Mouse (Mus musculus) liver, postnatal 0 days (tissue): ENCODE measurements around the gene Smyd3. TPM values are rescaled to one million over a fixed set of nuclear protein-coding genes. Genes with fewer than 3 reads are reported as not detected.

Experiments
- ATAC-seq: fragments of 200-750 bp; cut with Nextera tagmentation; 2 replicates; pipeline ENCODE4 v1.8.0; 2017; ENCODE audit warnings: mild to moderate bottlenecking, moderate library complexity
- DNase-seq: peaks from one replicate; pipeline ENCODE4 v3.0.0-alpha.2; 2016
- H3K27ac ChIP-seq: fragments of 300-500 bp; sonication (generic); 2 replicates; pipeline ENCODE4 v1.5.1; 2014; ENCODE audit warnings: antibody characterized with exemption, moderate library complexity, mild to moderate bottlenecking, low read depth
- H3K27me3 ChIP-seq: fragments of 300-500 bp; sonication (generic); 2 replicates; pipeline ENCODE4 v1.6.1; 2014; ENCODE audit warnings: low read length, control low read depth, mixed read lengths; ENCODE audit not compliant: insufficient read depth
- H3K36me3 ChIP-seq: fragments of 300-500 bp; sonication (generic); replicated peaks from 2 replicates; pipeline ENCODE4 v1.6.1; 2014; ENCODE audit warnings: mild to moderate bottlenecking, control low read depth, low read length, moderate library complexity, mixed read lengths; ENCODE audit not compliant: insufficient read depth
- H3K4me1 ChIP-seq: fragments of 300-500 bp; sonication (generic); 2 replicates; pipeline ENCODE4 v1.6.1; 2014; ENCODE audit warnings: antibody characterized with exemption, mild to moderate bottlenecking, control low read depth; ENCODE audit not compliant: insufficient read depth
- H3K4me2 ChIP-seq: fragments of 300-500 bp; sonication (generic); 2 replicates; pipeline ENCODE4 v1.6.1; 2014; ENCODE audit warnings: low read depth, mild to moderate bottlenecking, low read length, moderate library complexity, mixed read lengths
- H3K4me3 ChIP-seq: fragments of 300-500 bp; sonication (generic); 2 replicates; pipeline ENCODE4 v1.5.1; 2014; ENCODE audit warnings: low read depth, low read length
- H3K9ac ChIP-seq: fragments of 300-500 bp; sonication (generic); replicated peaks from 2 replicates; pipeline ENCODE4 v1.6.1; 2014; ENCODE audit warnings: mild to moderate bottlenecking, moderate library complexity
- H3K9me3 ChIP-seq: fragments of 300-500 bp; sonication (generic); 2 replicates; pipeline ENCODE4 v1.6.1; 2016; ENCODE audit warnings: mild to moderate bottlenecking, control low read depth, low read length, mixed read lengths
- CTCF ChIP-seq: sonication (generic); IDR thresholded peaks from 2 replicates; pipeline ENCODE4 v1.5.1; 2016; ENCODE audit warnings: antibody characterized with exemption, low read depth
- EP300 ChIP-seq: IDR thresholded peaks from 2 replicates; pipeline ENCODE4 v1.6.1; 2016; ENCODE audit warnings: antibody characterized with exemption, low read depth, mild to moderate bottlenecking
- WGBS: fragments of 180-500 bp; shearing (Covaris S2); extraction: QIAGEN DNeasy Blood & Tissue Kit; methylation state at CpG from one replicate; pipeline ENCODE4 v1.1.7; 2014; ENCODE audit not compliant: insufficient replicate concordance; 5-methylcytosine and 5-hydroxymethylcytosine counted together
- polyA plus RNA-seq: library from polyadenylated mRNA; unstranded; fragments of >200 nt; fragmentation: Nextera tagmentation; extraction: Ambion mirVana; gene quantifications from 2 replicates; pipeline ENCODE4 v1.2.1, GENCODE M21; 2015

Gene Smyd3
- polyA plus RNA-seq, 1 experiment from 2014 or later = 5.1 TPM

DNA sequence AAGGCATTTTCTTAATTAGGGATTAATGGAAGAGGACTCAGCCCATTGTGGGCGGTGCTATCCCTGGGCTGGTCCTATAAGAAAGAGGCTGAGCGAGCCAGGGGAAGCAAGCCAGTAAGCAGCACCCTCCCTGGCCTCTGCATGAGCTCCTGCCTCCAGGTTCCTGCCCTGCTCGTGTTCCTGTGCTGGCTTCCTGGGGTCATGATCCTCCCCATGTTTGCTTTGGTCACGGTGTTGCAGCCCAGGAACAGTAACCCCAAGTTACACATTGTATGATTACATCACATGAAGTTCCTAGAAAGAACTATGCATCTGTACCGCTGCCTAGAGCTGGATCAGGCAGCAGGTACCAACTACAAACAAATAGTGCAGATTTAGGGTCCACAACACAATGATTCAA lies 536.2 kb downstream of the Smyd3 start:
- WGBS = 57% methylated on average over 5 of the region's 5 CpGs
- Histone ChIP-seq H3K27me3 (no peaks in the 10 kb centered on the region), H3K9ac (no peak overlapping the region), H3K27ac (no peak overlapping the region), H3K4me2 (no peak overlapping the region), H3K4me3 (no peak overlapping the region), H3K4me1 (0 out of 2 replicates have a peak, but pooled peaks cover 3% of the 10 kb centered on the region), H3K9me3 (no peaks in the 10 kb centered on the region), H3K36me3 (no peaks in the 10 kb centered on the region)
- TF ChIP-seq CTCF (no peak), EP300 (no peak)
- ATAC-seq (peak; percentile 58), DNase-seq (no peak)

DNA sequence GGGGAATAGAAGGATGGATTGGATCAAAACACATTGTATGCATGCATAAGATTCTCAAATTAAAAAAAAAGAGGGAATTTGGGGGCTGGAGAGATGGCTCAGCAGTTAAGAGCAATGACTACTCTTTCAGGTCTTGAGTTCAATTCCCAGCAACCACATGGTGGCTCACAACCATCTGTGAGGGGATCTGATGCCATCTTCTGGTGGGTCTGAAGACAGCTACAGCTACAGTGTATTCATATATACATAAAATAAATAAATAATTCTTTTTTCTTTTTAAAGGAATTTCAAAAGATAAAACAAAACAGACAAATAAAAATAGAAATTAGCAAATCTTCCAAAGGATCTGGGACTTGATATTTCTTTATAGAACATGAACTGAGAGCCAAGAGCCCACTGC lies 537.7 kb downstream of the Smyd3 start:
- no peak for ATAC-seq

DNA sequence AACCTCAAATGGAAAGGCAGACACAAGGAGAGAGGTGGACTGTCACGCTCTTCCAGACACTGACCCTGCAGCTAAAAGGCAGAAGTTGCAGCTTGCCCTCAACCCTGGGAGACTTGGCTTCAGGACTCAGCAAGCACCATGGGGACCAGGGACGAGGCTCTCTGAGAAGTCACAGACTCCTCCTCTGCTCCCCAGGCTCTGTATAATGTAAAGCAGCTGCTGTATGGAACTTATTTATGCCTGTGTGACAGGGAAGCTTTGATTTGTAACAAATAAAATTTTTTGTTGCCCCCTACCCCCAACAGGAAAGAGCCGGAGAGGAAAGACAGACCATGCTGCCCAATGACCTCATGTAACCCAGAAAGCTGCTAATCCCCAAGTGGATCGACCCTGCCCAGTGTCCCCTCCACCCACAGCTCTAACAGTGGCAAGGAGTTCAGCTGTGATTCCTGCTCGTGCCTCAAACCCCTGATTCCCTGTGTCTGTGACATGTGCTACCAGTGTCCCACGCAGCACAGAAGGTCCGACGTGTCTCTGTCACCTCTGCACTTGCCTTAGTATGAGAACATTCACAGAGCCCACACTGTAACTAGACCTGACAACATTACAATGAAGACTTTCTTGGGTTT lies 539.1 kb downstream of the Smyd3 start:
- H3K27me3 ChIP-seq = no peaks in the 10 kb centered on the region
- WGBS = 75% methylated on average over 8 of the region's 8 CpGs
- no peak overlapping the region for H3K4me3 ChIP-seq
- no peak overlapping the region for H3K9ac ChIP-seq
- ATAC-seq = no peak
- H3K4me1 ChIP-seq = 0 out of 2 replicates have a peak, but pooled peaks cover 3% of the 10 kb centered on the region
- no peak for DNase-seq
- no peaks in the 10 kb centered on the region for H3K36me3 ChIP-seq
- H3K4me2 ChIP-seq = no peak overlapping the region
- H3K9me3 ChIP-seq = no peaks in the 10 kb centered on the region
- no peak for TF ChIP-seq EP300
- TF ChIP-seq CTCF = no peak
- H3K27ac ChIP-seq = no peak overlapping the region

More for the DNA sequence above, 537.7 kb downstream of the Smyd3 start:
- H3K9ac ChIP-seq = no peak overlapping the region
- no peaks in the 10 kb centered on the region for H3K9me3 ChIP-seq
- H3K36me3 ChIP-seq = no peaks in the 10 kb centered on the region
- no peaks in the 10 kb centered on the region for H3K27me3 ChIP-seq
- no peak overlapping the region for H3K4me3 ChIP-seq
- TF ChIP-seq CTCF (no peak), EP300 (no peak)
- 0 out of 2 replicates have a peak, but pooled peaks cover 3% of the 10 kb centered on the region for H3K4me1 ChIP-seq
- no peak for DNase-seq
- no peak overlapping the region for H3K4me2 ChIP-seq
- H3K27ac ChIP-seq = no peak overlapping the region

DNA sequence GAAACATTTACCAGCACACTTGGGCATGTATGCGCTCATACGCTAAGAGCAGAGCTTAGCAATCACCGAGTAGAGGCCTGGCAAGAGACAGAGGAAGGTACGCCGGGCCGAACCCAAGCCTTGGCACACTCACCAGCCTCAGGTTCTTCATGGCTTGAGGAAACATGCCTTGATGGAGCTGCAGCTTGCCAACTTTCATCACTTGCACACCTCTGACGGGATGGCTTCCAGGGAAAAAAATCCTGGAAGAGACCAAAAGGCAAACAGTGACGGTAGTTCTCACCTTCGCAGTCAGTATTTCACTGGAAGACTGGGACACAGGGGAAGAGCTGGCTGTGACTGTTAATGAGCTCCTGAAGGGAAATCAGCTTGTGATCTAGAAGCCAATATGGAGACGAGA lies 545.8 kb downstream of the Smyd3 start:
- WGBS = 90% methylated on average over 10 of the region's 10 CpGs
- no peak overlapping the region for H3K9ac ChIP-seq
- no peak overlapping the region for H3K4me2 ChIP-seq
- no peak for TF ChIP-seq CTCF
- no peak for TF ChIP-seq EP300
- no peak overlapping the region for H3K4me3 ChIP-seq
- no peaks in the 10 kb centered on the region for H3K36me3 ChIP-seq
- H3K4me1 ChIP-seq = no peaks in the 10 kb centered on the region
- DNase-seq (no peak), ATAC-seq (no peak)
- no peaks in the 10 kb centered on the region for H3K27me3 ChIP-seq
- H3K9me3 ChIP-seq = no peaks in the 10 kb centered on the region
- H3K27ac ChIP-seq = no peak overlapping the region

DNA sequence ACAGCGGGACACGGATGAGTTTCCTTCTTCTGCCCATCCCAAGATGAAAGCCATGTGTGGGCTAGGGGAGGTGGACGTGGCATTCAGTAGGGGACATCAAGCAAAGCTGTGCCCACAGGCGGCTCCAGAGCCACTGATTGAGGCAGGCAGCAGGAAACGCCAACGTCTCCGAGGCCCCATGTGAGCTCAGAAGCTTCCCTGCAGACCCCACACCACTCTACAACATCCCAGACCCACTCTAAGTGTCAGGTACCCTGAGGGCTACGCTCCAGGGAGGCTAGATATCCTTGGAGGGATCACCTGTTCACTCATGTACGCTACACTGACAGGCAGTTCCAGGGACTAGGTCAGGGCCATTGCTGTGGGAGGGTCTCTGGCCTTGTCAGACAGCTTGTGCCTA lies 556.2 kb downstream of the Smyd3 start:
- Histone ChIP-seq H3K27ac (no peak overlapping the region), H3K36me3 (no peaks in the 10 kb centered on the region), H3K4me2 (no peak overlapping the region), H3K9ac (no peak overlapping the region), H3K4me1 (no peaks in the 10 kb centered on the region), H3K27me3 (no peaks in the 10 kb centered on the region), H3K4me3 (no peak overlapping the region), H3K9me3 (no peaks in the 10 kb centered on the region)
- WGBS = 81% methylated on average over 9 of the region's 9 CpGs
- no peak for ATAC-seq
- no peak for DNase-seq
- TF ChIP-seq CTCF = no peak
- no peak for TF ChIP-seq EP300

DNA sequence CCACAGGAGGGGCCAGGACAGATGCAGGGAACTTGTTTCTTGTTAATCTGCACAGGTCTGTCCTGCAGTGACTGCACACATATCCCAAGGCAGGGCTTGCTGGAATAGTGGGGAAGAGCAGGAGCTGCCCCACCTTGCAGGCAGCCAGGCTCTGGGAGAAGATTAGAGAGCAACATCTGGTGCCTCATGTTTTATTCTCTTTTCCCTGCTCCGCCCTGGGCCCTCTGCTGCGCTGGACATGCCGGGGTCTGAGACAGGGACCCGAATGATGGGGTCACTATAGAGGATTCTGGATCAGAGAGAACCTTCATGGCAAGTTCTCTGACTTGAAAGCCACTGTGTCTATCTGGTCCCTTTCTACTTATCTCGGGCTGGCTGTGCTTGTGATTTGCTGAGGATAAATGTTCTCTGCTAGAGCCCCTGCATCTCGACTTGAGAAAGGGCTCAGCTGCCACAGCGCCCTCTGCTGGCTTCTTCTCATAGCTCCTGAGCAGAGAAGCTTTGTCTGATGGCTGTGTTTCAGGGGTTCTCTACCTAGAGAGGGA lies 557.8 kb downstream of the Smyd3 start:
- H3K36me3 ChIP-seq = no peaks in the 10 kb centered on the region
- no peak overlapping the region for H3K4me2 ChIP-seq
- DNase-seq (peak; percentile 74), ATAC-seq (no peak)
- no peaks in the 10 kb centered on the region for H3K27me3 ChIP-seq
- TF ChIP-seq EP300 (no peak), CTCF (peak; percentile 80)
- no peak overlapping the region for H3K27ac ChIP-seq
- H3K9me3 ChIP-seq = no peaks in the 10 kb centered on the region
- WGBS = 54% methylated on average over 7 of the region's 7 CpGs
- H3K4me3 ChIP-seq = no peak overlapping the region
- H3K4me1 ChIP-seq = no peaks in the 10 kb centered on the region
- no peak overlapping the region for H3K9ac ChIP-seq
